Mouse (Mus musculus): ENCODE measurements at regions not wholly inside any gene's neighbourhood (a gene's known extent, or its start where the extent isn't known, plus 50 kb on each side); places are given as distances from the start of the nearest gene placed in this dataset.
A peak's percentile ranks its signal among the peaks of the same experiment; 100 is the strongest.

- H3K4me1 ChIP-seq (ENCODE audit: control insufficient read depth, insufficient read depth, low read length): no peaks in the 10 kb centered on the region
- no peak overlapping the region for H3K27ac ChIP-seq (ENCODE audit: insufficient read depth, low read length)
- no peak for TF ChIP-seq CTCF (IDR thresholded peaks at IDR 0.05; ENCODE audit: extremely low read depth, insufficient read depth, low read length)
- TF ChIP-seq POLR2A (IDR thresholded peaks at IDR 0.05; ENCODE audit: extremely low read depth, insufficient read depth, low read length): no peak
- no peak overlapping the region for H3K4me3 ChIP-seq (ENCODE audit: insufficient read depth, low read length)
Measured at GRCm38 (mm10) chr1:23462411-23462810, 64.8 kb upstream of the Ogfrl1 start.

GRCm38 (mm10) chr1:23464081-23464480, 66.5 kb upstream of the Ogfrl1 start:
- H3K4me3 ChIP-seq (ENCODE audit: insufficient read depth, low read length): no peak overlapping the region
- H3K4me1 ChIP-seq (ENCODE audit: control insufficient read depth, insufficient read depth, low read length): no peaks in the 10 kb centered on the region
- no peak overlapping the region for H3K27ac ChIP-seq (ENCODE audit: insufficient read depth, low read length)
- no peak for TF ChIP-seq CTCF (IDR thresholded peaks at IDR 0.05; ENCODE audit: extremely low read depth, insufficient read depth, low read length)
- no peak for TF ChIP-seq POLR2A (IDR thresholded peaks at IDR 0.05; ENCODE audit: extremely low read depth, insufficient read depth, low read length)

GRCm38 (mm10) chr1:23466340-23466739, 68.8 kb upstream of the Ogfrl1 start:
- TF ChIP-seq POLR2A (IDR thresholded peaks at IDR 0.05; ENCODE audit: extremely low read depth, insufficient read depth, low read length): no peak
- TF ChIP-seq CTCF (IDR thresholded peaks at IDR 0.05; ENCODE audit: extremely low read depth, insufficient read depth, low read length): no peak

GRCm38 (mm10) chr1:23467405-23467804, 69.8 kb upstream of the Ogfrl1 start:
- no peak for TF ChIP-seq POLR2A (IDR thresholded peaks at IDR 0.05; ENCODE audit: extremely low read depth, insufficient read depth, low read length)
- no peak for TF ChIP-seq CTCF (IDR thresholded peaks at IDR 0.05; ENCODE audit: extremely low read depth, insufficient read depth, low read length)
- Histone ChIP-seq H3K4me1 (ENCODE audit: control insufficient read depth, insufficient read depth, low read length) (no peaks in the 10 kb centered on the region), H3K4me3 (ENCODE audit: insufficient read depth, low read length) (no peak overlapping the region), H3K27ac (ENCODE audit: insufficient read depth, low read length) (no peak overlapping the region)

More at GRCm38 (mm10) chr1:23466340-23466739, 68.8 kb upstream of the Ogfrl1 start:
- Histone ChIP-seq H3K4me3 (ENCODE audit: insufficient read depth, low read length) (no peak overlapping the region), H3K4me1 (ENCODE audit: control insufficient read depth, insufficient read depth, low read length) (no peaks in the 10 kb centered on the region), H3K27ac (ENCODE audit: insufficient read depth, low read length) (no peak overlapping the region)

GRCm38 (mm10) chr1:23480776-23481320, 83.3 kb upstream of the Ogfrl1 start:
- no peaks in the 10 kb centered on the region for H3K4me1 ChIP-seq (ENCODE audit: control insufficient read depth, insufficient read depth, low read length)
- no peak overlapping the region for H3K27ac ChIP-seq (ENCODE audit: insufficient read depth, low read length)
- no peak for TF ChIP-seq POLR2A (IDR thresholded peaks at IDR 0.05; ENCODE audit: extremely low read depth, insufficient read depth, low read length)
- no peak overlapping the region for H3K4me3 ChIP-seq (ENCODE audit: insufficient read depth, low read length)

GRCm38 (mm10) chr1:23484566-23484965, 87.0 kb upstream of the Ogfrl1 start:
- TF ChIP-seq POLR2A (IDR thresholded peaks at IDR 0.05; ENCODE audit: extremely low read depth, insufficient read depth, low read length) (no peak), CTCF (IDR thresholded peaks at IDR 0.05; ENCODE audit: extremely low read depth, insufficient read depth, low read length) (no peak)
- H3K4me3 ChIP-seq (ENCODE audit: insufficient read depth, low read length): no peak overlapping the region
- H3K27ac ChIP-seq (ENCODE audit: insufficient read depth, low read length): no peak overlapping the region
- H3K4me1 ChIP-seq (ENCODE audit: control insufficient read depth, insufficient read depth, low read length): no peaks in the 10 kb centered on the region

- no peaks in the 10 kb centered on the region for H3K4me1 ChIP-seq (ENCODE audit: control insufficient read depth, insufficient read depth, low read length)
- no peak overlapping the region for H3K27ac ChIP-seq (ENCODE audit: insufficient read depth, low read length)
- TF ChIP-seq CTCF (IDR thresholded peaks at IDR 0.05; ENCODE audit: extremely low read depth, insufficient read depth, low read length) (no peak), POLR2A (IDR thresholded peaks at IDR 0.05; ENCODE audit: extremely low read depth, insufficient read depth, low read length) (no peak)
- no peak overlapping the region for H3K4me3 ChIP-seq (ENCODE audit: insufficient read depth, low read length)
Measured at GRCm38 (mm10) chr1:23485150-23485775, 87.7 kb upstream of the Ogfrl1 start.

- H3K4me3 ChIP-seq (ENCODE audit: insufficient read depth, low read length): no peak overlapping the region
- H3K4me1 ChIP-seq (ENCODE audit: control insufficient read depth, insufficient read depth, low read length): no peaks in the 10 kb centered on the region
- TF ChIP-seq POLR2A (IDR thresholded peaks at IDR 0.05; ENCODE audit: extremely low read depth, insufficient read depth, low read length) (no peak), CTCF (IDR thresholded peaks at IDR 0.05; ENCODE audit: extremely low read depth, insufficient read depth, low read length) (no peak)
- no peak overlapping the region for H3K27ac ChIP-seq (ENCODE audit: insufficient read depth, low read length)
Measured at GRCm38 (mm10) chr1:23487031-23487430, 89.5 kb upstream of the Ogfrl1 start.

- Histone ChIP-seq H3K27ac (ENCODE audit: insufficient read depth, low read length) (no peak overlapping the region), H3K4me3 (ENCODE audit: insufficient read depth, low read length) (no peak overlapping the region)
Measured at GRCm38 (mm10) chr1:23490640-23491039, 93.1 kb upstream of the Ogfrl1 start.

GRCm38 (mm10) chr1:23491041-23491440, 93.5 kb upstream of the Ogfrl1 start:
- Histone ChIP-seq H3K27ac (ENCODE audit: insufficient read depth, low read length) (no peak overlapping the region), H3K4me1 (ENCODE audit: control insufficient read depth, insufficient read depth, low read length) (no peaks in the 10 kb centered on the region), H3K4me3 (ENCODE audit: insufficient read depth, low read length) (no peak overlapping the region)
- TF ChIP-seq POLR2A (IDR thresholded peaks at IDR 0.05; ENCODE audit: extremely low read depth, insufficient read depth, low read length): no peak
- TF ChIP-seq CTCF (IDR thresholded peaks at IDR 0.05; ENCODE audit: extremely low read depth, insufficient read depth, low read length): no peak

More at GRCm38 (mm10) chr1:23490640-23491039, 93.1 kb upstream of the Ogfrl1 start:
- 0 out of 2 replicates have a peak, but pooled peaks have one; percentile 3 for TF ChIP-seq CTCF (IDR thresholded peaks at IDR 0.05; ENCODE audit: extremely low read depth, insufficient read depth, low read length)
- no peak for TF ChIP-seq POLR2A (IDR thresholded peaks at IDR 0.05; ENCODE audit: extremely low read depth, insufficient read depth, low read length)
- H3K4me1 ChIP-seq (ENCODE audit: control insufficient read depth, insufficient read depth, low read length): no peaks in the 10 kb centered on the region
